Mouse (Mus musculus) limb, embryonic 14.5 days (tissue): ENCODE results near the gene Dennd4b. TPM values are rescaled to one million over a fixed set of nuclear protein-coding genes. Genes with fewer than 3 reads are reported as not detected.
"Not testable (repeated sequence)": the region's sequence is repeated elsewhere in the genome, so short reads cannot be mapped to it uniquely, and the experiment has no call there.

Experiments used
- ATAC-seq: fragments of 200-750 bp; cut with Nextera tagmentation; 2 replicates; pipeline ENCODE4 v1.8.0; 2017; ENCODE audit warnings: low read depth, moderate number of reproducible peaks, moderate TSS enrichment; ENCODE audit not compliant: low FRiP score
- DNase-seq: peaks from one replicate; pipeline ENCODE4 v3.0.0-alpha.2; 2015; ENCODE audit warnings: low spot score
- H3K27ac ChIP-seq: fragments of 300-500 bp; sonication (generic); replicated peaks from 2 replicates; pipeline ENCODE4 v1.5.1; 2014; ENCODE audit warnings: low read depth, mild to moderate bottlenecking, low read length, moderate library complexity, mixed read lengths
- H3K27me3 ChIP-seq: fragments of 300-500 bp; sonication (generic); 2 replicates; pipeline ENCODE4 v1.6.1; 2014; ENCODE audit warnings: low read length, mixed read lengths; ENCODE audit not compliant: control insufficient read depth, insufficient read depth
- H3K36me3 ChIP-seq: fragments of 300-500 bp; sonication (generic); 2 replicates; pipeline ENCODE4 v1.6.1; 2014; ENCODE audit warnings: mild to moderate bottlenecking, low read length, moderate library complexity, mixed read lengths; ENCODE audit not compliant: control insufficient read depth, insufficient read depth
- H3K4me1 ChIP-seq: fragments of 300-500 bp; sonication (generic); 2 replicates; pipeline ENCODE4 v1.6.1; 2014; ENCODE audit warnings: antibody characterized with exemption, low read length, mixed read lengths; ENCODE audit not compliant: control insufficient read depth, insufficient read depth
- H3K4me2 ChIP-seq: fragments of 300-500 bp; sonication (generic); replicated peaks from 2 replicates; pipeline ENCODE4 v1.6.1; 2014; ENCODE audit warnings: low read depth, mild to moderate bottlenecking, low read length, moderate library complexity; ENCODE audit not compliant: severe bottlenecking
- H3K4me3 ChIP-seq: fragments of 300-500 bp; sonication (generic); replicated peaks from 2 replicates; pipeline ENCODE4 v1.5.1; 2014; ENCODE audit warnings: low read length
- H3K9ac ChIP-seq: fragments of 300-500 bp; sonication (generic); 2 replicates; pipeline ENCODE4 v1.6.1; 2014; ENCODE audit warnings: mild to moderate bottlenecking, low read depth, low read length, moderate library complexity; ENCODE audit not compliant: severe bottlenecking
- H3K9me3 ChIP-seq: fragments of 300-500 bp; sonication (generic); 2 replicates; pipeline ENCODE4 v1.6.1; 2016; ENCODE audit warnings: low read length; ENCODE audit not compliant: control insufficient read depth
- POLR2A ChIP-seq: fragments of 200-500 bp; IDR thresholded peaks from 2 replicates; pipeline ENCODE4 v1.8.0; 2012; ENCODE audit warnings: inconsistent platforms, mild to moderate bottlenecking, moderate library complexity, borderline replicate concordance; ENCODE audit not compliant: insufficient read depth, insufficient read length; ENCODE audit errors: extremely low read depth
- WGBS: fragments of 180-500 bp; shearing (Covaris S2); extraction: QIAGEN DNeasy Blood & Tissue Kit; methylation state at CpG from one replicate; pipeline ENCODE4 v1.1.7; 2014; 5-methylcytosine and 5-hydroxymethylcytosine counted together
- polyA plus RNA-seq, 2 experiments: library from polyadenylated mRNA; depleted of rRNA in 1 of 2; stranded (reverse) in 1 of 2; unstranded in 1 of 2; fragments of >200 nt; fragmentation: Nextera tagmentation in 1 of 2; extraction: Ambion mirVana in 1 of 2; gene quantifications; 2 replicates each; pipeline versions ENCODE4 v1.2.1 to v1.2.3; 2012 to 2014

The Dennd4b gene
- polyA plus RNA-seq, 2 experiments, result 3.6 to 21.3 TPM

DNA sequence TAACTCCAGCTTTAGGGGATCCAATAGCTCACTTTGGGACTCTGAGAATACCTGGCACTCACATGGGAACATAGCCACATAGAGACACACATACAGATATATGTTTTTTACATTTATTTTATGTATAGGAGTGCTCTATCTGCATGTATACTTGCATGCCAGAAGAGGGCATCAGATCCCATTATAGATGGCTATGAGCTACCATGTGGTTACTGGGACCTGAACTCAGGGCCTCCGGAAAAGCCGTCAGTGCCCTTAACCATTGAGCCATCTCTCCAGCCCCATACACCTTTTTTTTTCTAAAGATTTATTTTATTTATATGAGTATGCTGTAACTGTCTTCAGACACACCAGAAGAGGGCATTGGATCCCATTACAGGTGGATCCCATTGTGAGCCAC lies 19.2 kb downstream of the Dennd4b start:
- Histone ChIP-seq H3K4me1 (no peaks in the 10 kb centered on the region), H3K27ac (no peak overlapping the region), H3K4me2 (no peak overlapping the region), H3K9ac (no peak overlapping the region), H3K4me3 (no peak overlapping the region), H3K9me3 (no peaks in the 10 kb centered on the region), H3K27me3 (no peaks in the 10 kb centered on the region), H3K36me3 (peaks cover 15% of the 10 kb centered on the region)
- no peak for TF ChIP-seq POLR2A
- 95% methylated on average over 2 of the region's 2 CpGs for WGBS
- DNase-seq, result no peak
- ATAC-seq, result no peak

GRCm38 (mm10) chr3:90289403-90289802 lies 24.4 kb downstream of the Dennd4b start:
- DNase-seq, H3K9ac ChIP-seq, ATAC-seq, H3K27me3 ChIP-seq, H3K9me3 ChIP-seq, H3K4me3 ChIP-seq, H3K36me3 ChIP-seq, H3K4me2 ChIP-seq, H3K4me1 ChIP-seq, H3K27ac ChIP-seq: not testable (repeated sequence)
- 56% methylated on average over 3 of the region's 3 CpGs for WGBS

GRCm38 (mm10) chr3:90290602-90291001 lies 25.6 kb downstream of the Dennd4b start:
- Histone ChIP-seq H3K4me2 (no peak overlapping the region), H3K4me1 (peaks cover 13% of the 10 kb centered on the region), H3K9ac (no peak overlapping the region), H3K36me3 (no peaks in the 10 kb centered on the region), H3K27me3 (no peaks in the 10 kb centered on the region), H3K4me3 (no peak overlapping the region), H3K27ac (no peak overlapping the region), H3K9me3 (no peaks in the 10 kb centered on the region)
- no peak for TF ChIP-seq POLR2A
- no peak for DNase-seq
- WGBS, result 93% methylated on average over 1 of the region's 1 CpGs
- no peak for ATAC-seq

- Histone ChIP-seq H3K27ac (peak overlapping the region; percentile 90), H3K9ac (peak overlapping the region; percentile 66; the same call in 1 of the 2 replicates), H3K9me3 (no peaks in the 10 kb centered on the region), H3K27me3 (no peaks in the 10 kb centered on the region), H3K4me3 (peak overlapping the region; percentile 95), H3K36me3 (no peaks in the 10 kb centered on the region), H3K4me1 (peaks cover 13% of the 10 kb centered on the region), H3K4me2 (peak overlapping the region; percentile 65)
- DNase-seq (no peak), ATAC-seq (no peak)
- whole genome bisulfite sequencing, result 36% methylated on average over 2 of the region's 2 CpGs
- TF ChIP-seq POLR2A, result no peak
These were observed 27.0 kb downstream of the Dennd4b start for GRCm38 (mm10) chr3:90291982-90292344.

GRCm38 (mm10) chr3:90292345-90293275 lies 27.6 kb downstream of the Dennd4b start, which contains the start of gene Gatad2b:
Gene Gatad2b, plus strand, starts transcription at chr3:90293178.
- Histone ChIP-seq H3K27me3 (no peaks in the 10 kb centered on the region), H3K36me3 (no peaks in the 10 kb centered on the region), H3K9me3 (no peaks in the 10 kb centered on the region), H3K27ac (peak within 1 kb of the TSS; percentile 97), H3K4me3 (peak within 1 kb of the TSS; percentile 95), H3K4me2 (peak within 1 kb of the TSS; percentile 80), H3K9ac (peak within 1 kb of the TSS; percentile 92), H3K4me1 (peaks cover 13% of the 10 kb centered on the region)
- under 1% methylated on average over 34 of the region's 47 CpGs for WGBS
- ATAC-seq (peak; percentile 98), DNase-seq (peak; percentile 100)
- peak; percentile 76; the same call in 1 of the 2 replicates for TF ChIP-seq POLR2A
